Mouse (Mus musculus) brain, adult 2 months (tissue): Measurements from ENCODE around the gene Syt7.

Experiments used
- DNase-seq: peaks from one replicate; pipeline ENCODE4 v3.0.0; 2011; ENCODE audit warnings: low read depth, low spot score

The Syt7 gene

GRCm38 (mm10) chr19:10421986-10422976 is 33.4 kb downstream of the Syt7 start:
- no peak for DNase-seq

- no peak for DNase-seq
These were observed 35.9 kb downstream of the Syt7 start for GRCm38 (mm10) chr19:10424751-10425150.

- DNase-seq = no peak
These were observed 36.8 kb downstream of the Syt7 start for GRCm38 (mm10) chr19:10425484-10426270.

- DNase-seq = no peak
These were observed 37.4 kb downstream of the Syt7 start for GRCm38 (mm10) chr19:10426312-10426711.

GRCm38 (mm10) chr19:10426793-10427192 is 37.9 kb downstream of the Syt7 start:
- DNase-seq = no peak

GRCm38 (mm10) chr19:10427431-10427830 is 38.5 kb downstream of the Syt7 start:
- no peak for DNase-seq

GRCm38 (mm10) chr19:10429371-10429770 is 40.5 kb downstream of the Syt7 start:
- peak; percentile 66 for DNase-seq

- no peak for DNase-seq
These were observed 42.5 kb downstream of the Syt7 start for GRCm38 (mm10) chr19:10431410-10431809.

GRCm38 (mm10) chr19:10431841-10432240 is 43.0 kb downstream of the Syt7 start:
- no peak for DNase-seq

- peak; percentile 56 for DNase-seq
These were observed 44.3 kb downstream of the Syt7 start for GRCm38 (mm10) chr19:10433225-10433624.

GRCm38 (mm10) chr19:10433879-10434540 is 45.1 kb downstream of the Syt7 start:
- peak; percentile 71 for DNase-seq

- no peak for DNase-seq
These were observed 46.0 kb downstream of the Syt7 start for GRCm38 (mm10) chr19:10434927-10435326.

GRCm38 (mm10) chr19:10435908-10436307 is 47.0 kb downstream of the Syt7 start:
- DNase-seq = peak; percentile 92

GRCm38 (mm10) chr19:10436726-10437125 is 47.8 kb downstream of the Syt7 start:
- DNase-seq = no peak

GRCm38 (mm10) chr19:10437521-10437920 is 48.6 kb downstream of the Syt7 start:
- DNase-seq = no peak

GRCm38 (mm10) chr19:10444685-10445369 is 55.9 kb downstream of the Syt7 start:
- DNase-seq = no peak

- no peak for DNase-seq
These were observed 59.4 kb downstream of the Syt7 start for GRCm38 (mm10) chr19:10448275-10448674.

GRCm38 (mm10) chr19:10449190-10449589 is 60.3 kb downstream of the Syt7 start:
- no peak for DNase-seq

- peak; percentile 88 for DNase-seq
These were observed 60.8 kb downstream of the Syt7 start for GRCm38 (mm10) chr19:10449708-10450107.

- no peak for DNase-seq
These were observed 66.0 kb downstream of the Syt7 start for GRCm38 (mm10) chr19:10454718-10455436.

- no peak for DNase-seq
These were observed 66.5 kb downstream of the Syt7 start for GRCm38 (mm10) chr19:10455437-10455806.
